Mouse (Mus musculus) neural tube, embryonic 13.5 days (tissue): ENCODE measurements around the gene Exoc6. TPM values are rescaled to one million over a fixed set of nuclear protein-coding genes. Genes with fewer than 3 reads are reported as not detected.
"Not testable (repeated sequence)": the region's sequence is repeated elsewhere in the genome, so short reads cannot be mapped to it uniquely, and the experiment has no call there.

Source experiments
- ATAC-seq: fragments of 200-750 bp; cut with Nextera tagmentation; 2 replicates; pipeline ENCODE4 v1.8.0; 2017; ENCODE audit warnings: low read depth, mild to moderate bottlenecking, moderate TSS enrichment, moderate library complexity
- H3K27ac ChIP-seq: fragments of 300-500 bp; sonication (generic); replicated peaks from 2 replicates; pipeline ENCODE4 v1.5.1; 2015; ENCODE audit warnings: moderate library complexity, mild to moderate bottlenecking, inconsistent platforms
- H3K27me3 ChIP-seq: fragments of 300-500 bp; sonication (generic); 2 replicates; pipeline ENCODE4 v1.6.1; 2015; ENCODE audit warnings: mild to moderate bottlenecking, inconsistent platforms
- H3K36me3 ChIP-seq: fragments of 300-500 bp; sonication (generic); 2 replicates; pipeline ENCODE4 v1.6.1; 2015; ENCODE audit warnings: mild to moderate bottlenecking, inconsistent platforms
- H3K4me1 ChIP-seq: fragments of 300-500 bp; sonication (generic); replicated peaks from 2 replicates; pipeline ENCODE4 v1.6.1; 2015; ENCODE audit warnings: inconsistent platforms
- H3K4me2 ChIP-seq: fragments of 300-500 bp; sonication (generic); 2 replicates; pipeline ENCODE4 v1.6.1; 2015; ENCODE audit warnings: inconsistent platforms, mild to moderate bottlenecking, moderate library complexity
- H3K4me3 ChIP-seq: fragments of 300-500 bp; sonication (generic); 2 replicates; pipeline ENCODE4 v1.5.1; 2015; ENCODE audit warnings: mild to moderate bottlenecking, inconsistent platforms
- H3K9ac ChIP-seq: fragments of 300-500 bp; sonication (generic); 2 replicates; pipeline ENCODE4 v1.6.1; 2015; ENCODE audit warnings: moderate library complexity, mild to moderate bottlenecking, inconsistent platforms
- H3K9me3 ChIP-seq: fragments of 300-500 bp; sonication (generic); 2 replicates; pipeline ENCODE4 v1.6.1; 2016; ENCODE audit warnings: inconsistent platforms
- WGBS: fragments of 180-500 bp; shearing (Covaris S2); methylation state at CpG from one replicate; pipeline ENCODE4 v1.1.7; 2015; 5-methylcytosine and 5-hydroxymethylcytosine counted together
- polyA plus RNA-seq: library from polyadenylated mRNA; unstranded; fragments of >200 nt; fragmentation: Nextera tagmentation; extraction: Ambion mirVana; gene quantifications from 2 replicates; pipeline ENCODE4 v1.2.1, GENCODE M21; 2015

Exoc6 gene
- polyA plus RNA-seq, 1 experiment from 2014 or later = 14.7 TPM

DNA sequence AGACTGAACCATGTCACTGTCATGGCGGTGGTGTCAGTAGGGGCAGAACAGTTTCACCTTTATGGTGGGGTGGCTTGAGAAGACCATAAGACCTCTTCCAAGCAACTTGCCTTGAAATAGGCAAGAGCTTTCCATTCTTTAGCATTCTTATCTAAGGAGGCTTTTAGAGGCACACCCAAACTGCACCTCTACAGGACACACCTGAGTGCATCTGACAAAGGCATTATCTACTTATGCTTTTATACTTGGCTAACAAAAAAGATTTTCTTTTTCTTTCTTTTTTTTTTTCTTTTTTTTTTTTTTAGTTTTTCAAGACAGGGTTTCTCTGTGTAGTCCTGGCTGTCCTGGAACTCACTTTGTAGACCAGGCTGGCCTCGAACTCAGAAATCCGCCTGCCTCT lies 22.5 kb upstream of the Exoc6 start:
- 95% methylated on average over 3 of the region's 3 CpGs for WGBS
- H3K4me2 ChIP-seq, ATAC-seq: not testable (repeated sequence)

DNA sequence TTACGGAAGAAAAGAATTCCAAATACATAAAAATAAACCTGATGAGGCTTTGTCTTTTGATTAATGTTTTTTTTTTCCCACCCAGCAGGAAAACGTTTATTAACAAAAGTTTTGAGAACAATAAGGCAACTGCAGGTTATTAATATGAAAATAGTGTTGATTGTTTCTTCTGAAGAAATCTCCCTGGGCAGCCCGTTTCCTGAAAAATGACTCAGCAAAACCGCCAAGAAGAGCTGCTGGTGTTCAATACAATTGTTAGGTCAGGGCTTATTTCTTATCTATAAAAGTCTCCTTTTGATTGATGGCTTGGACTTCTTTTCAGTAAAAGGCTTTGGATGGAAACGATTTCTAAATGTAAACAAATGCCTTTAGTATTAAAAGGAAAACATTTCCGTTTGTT lies 21.6 kb upstream of the Exoc6 start:
- no peak for ATAC-seq
- Histone ChIP-seq H3K27ac (no peak overlapping the region), H3K9ac (no peak overlapping the region), H3K4me3 (no peak overlapping the region), H3K36me3 (no peaks in the 10 kb centered on the region), H3K9me3 (no peaks in the 10 kb centered on the region), H3K4me1 (no peaks in the 10 kb centered on the region), H3K27me3 (no peaks in the 10 kb centered on the region; the same call in 1 of the 2 replicates), H3K4me2 (no peak overlapping the region)
- WGBS = 66% methylated on average over 6 of the region's 6 CpGs

More for the DNA sequence above, 22.5 kb upstream of the Exoc6 start:
- not testable (repeated sequence) for H3K4me1 ChIP-seq, H3K9me3 ChIP-seq, H3K4me3 ChIP-seq, H3K27me3 ChIP-seq, H3K27ac ChIP-seq, H3K9ac ChIP-seq, H3K36me3 ChIP-seq

- H3K4me3 ChIP-seq = no peak overlapping the region
- 90% methylated on average over 9 of the region's 9 CpGs for WGBS
- H3K27me3 ChIP-seq = no peaks in the 10 kb centered on the region; the same call in 1 of the 2 replicates
- H3K4me2 ChIP-seq = no peak overlapping the region
- no peak overlapping the region for H3K9ac ChIP-seq
- H3K4me1 ChIP-seq = no peaks in the 10 kb centered on the region
- H3K36me3 ChIP-seq = no peaks in the 10 kb centered on the region
- H3K9me3 ChIP-seq = no peaks in the 10 kb centered on the region
- ATAC-seq = no peak
- no peak overlapping the region for H3K27ac ChIP-seq
These were observed 20.9 kb upstream of the Exoc6 start for GRCm38 (mm10) chr19:37529296-37529695.

DNA sequence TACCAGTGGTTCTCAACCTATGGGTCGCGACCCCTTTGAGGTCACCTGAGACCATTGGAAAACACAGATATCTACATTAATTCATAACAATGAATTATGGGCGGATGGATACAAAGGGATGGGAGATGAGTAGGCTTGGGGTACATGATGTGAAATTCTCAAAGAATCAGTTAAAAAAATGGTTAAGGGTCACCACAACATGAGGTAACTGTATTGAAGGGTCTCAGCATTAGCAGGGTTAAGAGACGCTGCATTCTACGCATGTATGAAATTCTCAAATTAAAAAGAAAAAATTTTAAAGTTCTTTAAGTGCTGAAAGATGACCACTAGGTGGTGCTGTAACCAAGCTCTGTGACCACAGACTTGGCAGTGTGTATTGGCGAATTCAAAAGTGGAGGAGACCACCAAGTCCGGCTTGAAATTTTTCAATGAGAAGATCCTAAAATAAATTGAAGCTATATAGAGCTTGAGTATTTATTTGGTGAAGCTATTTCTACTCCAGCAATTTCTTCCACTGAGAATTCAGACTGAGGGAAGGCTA lies 20.2 kb upstream of the Exoc6 start:
- H3K4me2 ChIP-seq = no peak overlapping the region
- ATAC-seq = peak; percentile 40; the same call in 1 of the 2 replicates
- H3K4me1 ChIP-seq = no peaks in the 10 kb centered on the region
- H3K27me3 ChIP-seq = no peaks in the 10 kb centered on the region; the same call in 1 of the 2 replicates
- no peaks in the 10 kb centered on the region for H3K36me3 ChIP-seq
- H3K4me3 ChIP-seq = no peak overlapping the region
- no peak overlapping the region for H3K27ac ChIP-seq
- no peak overlapping the region for H3K9ac ChIP-seq
- no peaks in the 10 kb centered on the region for H3K9me3 ChIP-seq
- 44% methylated on average over 7 of the region's 7 CpGs for WGBS

GRCm38 (mm10) chr19:37530601-37531000 lies 19.6 kb upstream of the Exoc6 start:
- no peak for ATAC-seq
- Histone ChIP-seq H3K27me3 (no peaks in the 10 kb centered on the region; the same call in 1 of the 2 replicates), H3K27ac (no peak overlapping the region), H3K4me3 (no peak overlapping the region), H3K36me3 (no peaks in the 10 kb centered on the region), H3K9me3 (no peaks in the 10 kb centered on the region), H3K4me1 (no peaks in the 10 kb centered on the region), H3K9ac (no peak overlapping the region), H3K4me2 (no peak overlapping the region)
- WGBS = 85% methylated on average over 3 of the region's 3 CpGs

GRCm38 (mm10) chr19:37531200-37531845 lies 18.9 kb upstream of the Exoc6 start:
- no peak overlapping the region for H3K9ac ChIP-seq
- no peak overlapping the region for H3K4me2 ChIP-seq
- H3K36me3 ChIP-seq = no peaks in the 10 kb centered on the region
- H3K27ac ChIP-seq = no peak overlapping the region
- H3K27me3 ChIP-seq = no peaks in the 10 kb centered on the region; the same call in 1 of the 2 replicates
- no peaks in the 10 kb centered on the region for H3K9me3 ChIP-seq
- 52% methylated on average over 7 of the region's 7 CpGs for WGBS
- no peak for ATAC-seq
- H3K4me1 ChIP-seq = peaks cover 5% of the 10 kb centered on the region
- no peak overlapping the region for H3K4me3 ChIP-seq

- Histone ChIP-seq H3K27ac (no peak overlapping the region), H3K4me2 (no peak overlapping the region), H3K36me3 (no peaks in the 10 kb centered on the region), H3K27me3 (no peaks in the 10 kb centered on the region; the same call in 1 of the 2 replicates), H3K4me1 (peaks cover 8% of the 10 kb centered on the region), H3K9me3 (no peaks in the 10 kb centered on the region), H3K9ac (no peak overlapping the region), H3K4me3 (no peak overlapping the region)
- 87% methylated on average over 5 of the region's 5 CpGs for WGBS
- ATAC-seq = no peak
These were observed 17.0 kb upstream of the Exoc6 start for GRCm38 (mm10) chr19:37533196-37533595.

GRCm38 (mm10) chr19:37534737-37535365 lies 15.4 kb upstream of the Exoc6 start:
- Histone ChIP-seq H3K4me1 (peaks cover 8% of the 10 kb centered on the region), H3K4me2 (no peak overlapping the region), H3K9ac (no peak overlapping the region), H3K27me3 (no peaks in the 10 kb centered on the region; the same call in 1 of the 2 replicates), H3K36me3 (no peaks in the 10 kb centered on the region), H3K4me3 (no peak overlapping the region), H3K9me3 (no peaks in the 10 kb centered on the region), H3K27ac (no peak overlapping the region)
- ATAC-seq = no peak
- 74% methylated on average over 3 of the region's 3 CpGs for WGBS

DNA sequence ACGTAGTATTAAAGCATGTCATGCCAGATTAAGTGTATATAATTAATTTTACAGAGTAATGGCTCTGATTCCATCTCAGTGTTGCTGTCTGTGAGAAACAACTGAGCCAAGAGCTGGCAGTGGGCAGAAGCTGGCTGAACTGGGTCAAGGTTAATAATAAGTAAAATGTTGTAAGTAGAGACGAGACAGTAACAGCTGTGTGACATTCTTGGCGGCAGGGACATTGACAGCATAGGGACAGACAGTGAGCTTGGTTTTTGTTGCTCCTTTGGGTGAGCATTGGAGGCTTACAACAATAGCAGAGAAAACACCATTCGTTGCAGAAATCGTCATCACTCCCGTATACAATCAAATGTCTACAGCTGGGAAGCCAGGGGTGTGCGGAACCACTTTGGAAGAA lies 13.8 kb upstream of the Exoc6 start:
- Histone ChIP-seq H3K4me1 (peaks cover 8% of the 10 kb centered on the region), H3K9ac (no peak overlapping the region), H3K4me3 (no peak overlapping the region), H3K4me2 (no peak overlapping the region), H3K36me3 (no peaks in the 10 kb centered on the region), H3K27ac (no peak overlapping the region), H3K27me3 (no peaks in the 10 kb centered on the region; the same call in 1 of the 2 replicates), H3K9me3 (no peaks in the 10 kb centered on the region)
- 61% methylated on average over 7 of the region's 7 CpGs for WGBS
- ATAC-seq = no peak

DNA sequence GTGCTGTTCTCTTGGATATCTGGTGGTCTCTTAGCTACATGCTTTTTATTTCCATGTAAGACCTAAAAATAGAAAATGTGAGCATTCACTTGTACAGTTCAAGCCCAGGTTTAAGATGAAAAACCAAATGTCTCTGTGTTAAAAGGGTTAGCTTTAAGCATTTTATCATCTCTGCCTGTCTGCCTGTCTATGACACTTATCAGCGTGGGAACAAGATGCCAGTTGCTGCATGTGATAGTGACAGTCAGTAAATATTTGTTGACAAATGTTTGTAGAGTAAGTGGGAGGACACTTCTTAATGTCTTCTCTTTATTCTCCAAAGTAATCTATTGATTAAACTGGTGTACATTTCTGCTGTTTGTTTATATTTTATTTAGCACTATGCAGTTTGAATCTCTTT lies 12.5 kb upstream of the Exoc6 start:
- H3K36me3 ChIP-seq = no peaks in the 10 kb centered on the region
- no peaks in the 10 kb centered on the region; the same call in 1 of the 2 replicates for H3K27me3 ChIP-seq
- ATAC-seq = no peak
- WGBS = 83% methylated on average over 1 of the region's 1 CpGs
- no peak overlapping the region for H3K9ac ChIP-seq
- H3K27ac ChIP-seq = no peak overlapping the region
- peaks cover 8% of the 10 kb centered on the region for H3K4me1 ChIP-seq
- H3K4me3 ChIP-seq = no peak overlapping the region
- no peak overlapping the region for H3K4me2 ChIP-seq
- H3K9me3 ChIP-seq = no peaks in the 10 kb centered on the region

- no peaks in the 10 kb centered on the region for H3K36me3 ChIP-seq
- H3K4me1 ChIP-seq = peaks cover 8% of the 10 kb centered on the region
- H3K27ac ChIP-seq = no peak overlapping the region
- ATAC-seq = no peak
- WGBS = 77% methylated on average over 7 of the region's 7 CpGs
- no peak overlapping the region for H3K9ac ChIP-seq
- peaks cover 1% of the 10 kb centered on the region; the same call in 1 of the 2 replicates for H3K27me3 ChIP-seq
- no peak overlapping the region for H3K4me2 ChIP-seq
- no peaks in the 10 kb centered on the region for H3K9me3 ChIP-seq
- no peak overlapping the region for H3K4me3 ChIP-seq
These were observed 10.0 kb upstream of the Exoc6 start for GRCm38 (mm10) chr19:37540201-37540600.

GRCm38 (mm10) chr19:37543537-37544326 lies 6.5 kb upstream of the Exoc6 start:
- no peak overlapping the region for H3K27ac ChIP-seq
- 57% methylated on average over 13 of the region's 13 CpGs for WGBS

More at GRCm38 (mm10) chr19:37543537-37544326, 6.5 kb upstream of the Exoc6 start:
- Histone ChIP-seq H3K36me3 (no peaks in the 10 kb centered on the region), H3K4me2 (no peak overlapping the region), H3K4me3 (no peak overlapping the region), H3K9me3 (no peaks in the 10 kb centered on the region), H3K9ac (no peak overlapping the region), H3K4me1 (no peaks in the 10 kb centered on the region), H3K27me3 (peaks cover 16% of the 10 kb centered on the region)
- ATAC-seq = no peak
